Mouse (Mus musculus) neural tube, embryonic 13.5 days (tissue): Measurements from ENCODE around the gene Asb14. TPM values are rescaled to one million over a fixed set of nuclear protein-coding genes. Genes with fewer than 3 reads are reported as not detected.

Experiments used
- polyA plus RNA-seq: library from polyadenylated mRNA; unstranded; fragments of >200 nt; fragmentation: Nextera tagmentation; extraction: Ambion mirVana; gene quantifications from 2 replicates; pipeline ENCODE4 v1.2.1, GENCODE M21; 2015

The Asb14 gene
- polyA plus RNA-seq, 1 experiment from 2014 or later: 0.22 TPM

Other genes with a start within 250 kb of the Asb14 start
- 11.5 and 12.2 TPM in 2 replicates for gene Pde12, start 224.7 kb upstream of the Asb14 start, polyA plus RNA-seq
- gene Dnah12, start 201.3 kb upstream of the Asb14 start, polyA plus RNA-seq: 0.01 TPM in 1 of 2 replicates, not detected in the other
- 50.4 and 57.5 TPM in 2 replicates for gene Appl1, start 76.7 kb downstream of the Asb14 start, polyA plus RNA-seq
- not detected in 2 replicates for gene Hesx1, start 99.9 kb downstream of the Asb14 start, polyA plus RNA-seq
- gene Il17rd, start 144.4 kb downstream of the Asb14 start, polyA plus RNA-seq: 2.0 and 2.1 TPM in 2 replicates
- gene Arhgef3, start 220.3 kb downstream of the Asb14 start, polyA plus RNA-seq: 3.3 and 6.1 TPM in 2 replicates